Mouse (Mus musculus) ovary, postnatal 14 days (tissue): Measurements from ENCODE around the gene Prex1.

Source experiments
- DNase-seq: peaks from one replicate; pipeline ENCODE4 v3.0.0; 2022; ENCODE audit warnings: low spot score

Prex1 gene

DNA sequence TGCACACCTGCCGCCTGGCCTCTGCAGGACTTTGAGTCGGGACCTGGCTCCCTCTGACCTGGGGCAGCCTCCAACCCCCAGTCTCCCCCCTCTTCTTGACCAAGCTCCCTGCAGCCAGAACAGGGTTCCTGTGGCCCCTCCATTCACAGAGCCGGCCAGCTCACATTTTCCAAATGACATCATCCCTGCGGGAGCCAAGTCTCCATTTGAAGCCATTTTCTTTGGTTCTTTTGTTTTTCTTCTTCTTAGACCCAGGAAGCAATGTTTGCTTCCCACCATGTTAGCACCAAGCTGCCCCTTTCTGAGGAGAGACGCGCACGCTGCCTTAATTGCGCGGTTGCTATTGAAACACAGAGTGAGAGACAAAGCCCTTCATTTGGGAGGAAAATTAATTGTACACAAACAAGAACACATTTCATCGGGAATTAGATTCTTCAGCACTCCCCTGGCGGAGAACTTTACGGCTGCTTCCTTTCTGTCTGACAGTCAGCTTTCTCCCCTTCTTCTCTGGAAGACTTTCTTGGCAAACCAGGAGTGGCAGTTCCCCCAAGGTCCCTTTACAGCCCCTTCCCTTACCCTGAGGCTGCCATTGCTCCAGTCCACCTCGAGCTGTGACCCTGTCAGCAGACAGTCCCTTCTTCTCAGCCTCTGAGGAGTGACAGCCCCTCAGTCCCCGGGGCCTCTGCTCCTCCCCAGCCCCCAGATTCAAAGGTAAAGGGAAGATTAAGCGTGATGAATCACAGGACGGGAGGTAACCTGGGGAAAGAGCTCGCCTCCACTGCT lies 196.0 kb downstream of the Prex1 start:
- peak; percentile 37 for DNase-seq

DNA sequence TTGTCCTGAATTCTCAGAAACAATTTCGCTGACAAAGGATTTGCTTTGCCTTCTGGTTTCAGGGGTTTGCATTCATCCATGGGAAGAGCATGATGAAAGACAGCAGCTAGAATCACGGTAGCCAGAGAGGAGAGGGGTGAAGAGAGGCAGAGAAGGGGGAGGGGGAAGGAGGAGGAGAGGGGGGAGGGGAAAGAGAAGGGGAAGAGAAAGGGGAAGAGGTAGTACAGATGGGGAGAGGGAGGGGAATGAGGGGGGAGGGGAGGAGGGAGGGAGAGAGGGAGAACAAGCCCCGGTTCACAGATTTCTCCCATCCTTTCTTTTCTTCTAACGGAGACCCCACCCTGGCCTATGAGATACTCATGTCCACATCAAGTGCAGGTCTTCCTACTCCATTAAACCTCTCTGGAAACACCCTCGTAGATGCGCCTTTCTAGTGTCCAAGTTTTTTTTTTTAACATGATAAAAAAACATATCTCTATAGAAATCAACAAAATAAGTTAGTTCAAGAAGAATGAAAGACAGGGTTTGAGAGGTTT lies 196.7 kb downstream of the Prex1 start:
- DNase-seq = no peak
